Mouse (Mus musculus) lung, adult 2 months (tissue): ENCODE data around the gene Psmd5. TPM values are rescaled to one million over a fixed set of nuclear protein-coding genes. Genes with fewer than 3 reads are reported as not detected.

ENCODE experiments used
- DNase-seq: peaks from one replicate; pipeline ENCODE4 v3.0.0; 2022
- H3K4me1 ChIP-seq: fragments of 200-500 bp; 2 replicates; pipeline ENCODE4 v1.6.1; 2011; ENCODE audit warnings: low read length; ENCODE audit not compliant: control insufficient read depth, insufficient read depth
- H3K4me3 ChIP-seq: fragments of 200-500 bp; replicated peaks from 2 replicates; pipeline ENCODE3; 2011; ENCODE audit warnings: low read depth, mild to moderate bottlenecking, control low read depth, low read length; ENCODE audit errors: extremely low read depth
- CTCF ChIP-seq: fragments of 200-500 bp; IDR thresholded peaks from 2 replicates; pipeline ENCODE4 v1.5.1; 2011; ENCODE audit warnings: mild to moderate bottlenecking, low read length, control low read depth; ENCODE audit not compliant: insufficient read depth
- POLR2A ChIP-seq: fragments of 200-500 bp; IDR thresholded peaks from 2 replicates; pipeline ENCODE4 v1.6.1; 2011; ENCODE audit warnings: low read depth, mild to moderate bottlenecking, control low read depth, low read length, borderline replicate concordance; ENCODE audit errors: extremely low read depth
- WGBS: fragments of 180-500 bp; shearing (Covaris S2); methylation state at CpG from one replicate; pipeline ENCODE4 v1.1.7; 2018; 5-methylcytosine and 5-hydroxymethylcytosine counted together
- polyA plus RNA-seq: library from polyadenylated mRNA; depleted of rRNA; stranded (reverse); fragments of >200 nt; gene quantifications from 2 replicates; pipeline ENCODE4 v1.2.3, GENCODE M21; 2012

The Psmd5 gene
- polyA plus RNA-seq, 1 experiment = 11.7 TPM

DNA sequence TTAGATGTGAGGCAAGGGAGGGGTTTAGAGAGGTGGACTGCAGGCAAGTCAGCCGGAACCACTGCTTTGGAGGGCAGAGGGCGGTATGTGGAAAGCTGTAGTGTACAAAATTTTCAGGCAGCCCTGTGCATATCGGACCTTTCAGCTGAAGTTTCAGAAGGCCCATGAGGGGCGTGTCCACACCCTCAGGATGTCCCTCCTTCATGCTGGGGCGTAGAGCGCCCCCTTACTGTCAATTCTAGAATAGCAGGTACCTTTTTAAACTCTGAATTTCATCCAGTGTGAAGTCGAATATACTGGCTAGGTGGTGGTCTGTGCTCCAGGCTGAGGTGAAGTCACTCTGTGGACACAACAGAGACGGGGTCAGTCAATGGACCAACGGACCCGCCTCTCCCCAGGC, 23.1 kb upstream of the Psmd5 start:
- Histone ChIP-seq H3K4me3 (no peak overlapping the region), H3K4me1 (peaks cover 2% of the 10 kb centered on the region; the same call in 1 of the 2 replicates)
- 27% methylated on average over 10 of the region's 10 CpGs for WGBS
- DNase-seq = peak; percentile 44
- TF ChIP-seq POLR2A (no peak), CTCF (peak; percentile 74)

DNA sequence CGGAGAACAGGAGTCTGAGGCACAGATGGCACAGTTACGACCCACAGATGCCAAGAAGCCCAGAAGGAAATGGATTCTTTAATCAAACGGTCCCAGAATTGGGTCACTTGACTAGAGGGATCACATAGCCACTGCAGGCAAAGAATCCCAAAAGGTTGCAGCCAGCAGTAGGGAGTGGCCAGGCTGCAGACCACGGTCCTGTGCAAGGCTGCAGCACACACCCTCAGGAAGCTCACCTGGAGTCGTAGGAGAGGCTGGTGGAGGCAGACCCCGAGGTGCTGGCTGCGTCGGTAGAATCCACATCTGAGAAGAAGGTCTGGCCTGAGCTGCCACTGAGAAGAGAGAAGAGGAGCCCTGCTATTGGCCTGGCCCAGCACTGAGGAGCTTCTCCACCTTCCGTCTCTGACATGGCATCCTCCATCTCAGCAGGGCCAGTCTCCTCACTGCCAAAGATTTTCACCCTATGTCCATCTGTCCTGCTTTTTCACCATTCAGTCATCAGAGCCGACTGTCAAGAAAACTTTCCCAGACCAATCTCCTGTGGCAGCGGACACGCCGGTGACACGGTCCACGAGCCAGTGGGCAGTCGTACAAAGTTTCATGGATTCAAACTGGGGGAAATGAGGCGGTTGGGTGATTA, 22.2 kb upstream of the Psmd5 start:
- no peak for TF ChIP-seq CTCF
- TF ChIP-seq POLR2A = no peak
- no peak overlapping the region for H3K4me3 ChIP-seq
- 87% methylated on average over 17 of the region's 17 CpGs for WGBS
- DNase-seq = no peak
- H3K4me1 ChIP-seq = peaks cover 2% of the 10 kb centered on the region; the same call in 1 of the 2 replicates

DNA sequence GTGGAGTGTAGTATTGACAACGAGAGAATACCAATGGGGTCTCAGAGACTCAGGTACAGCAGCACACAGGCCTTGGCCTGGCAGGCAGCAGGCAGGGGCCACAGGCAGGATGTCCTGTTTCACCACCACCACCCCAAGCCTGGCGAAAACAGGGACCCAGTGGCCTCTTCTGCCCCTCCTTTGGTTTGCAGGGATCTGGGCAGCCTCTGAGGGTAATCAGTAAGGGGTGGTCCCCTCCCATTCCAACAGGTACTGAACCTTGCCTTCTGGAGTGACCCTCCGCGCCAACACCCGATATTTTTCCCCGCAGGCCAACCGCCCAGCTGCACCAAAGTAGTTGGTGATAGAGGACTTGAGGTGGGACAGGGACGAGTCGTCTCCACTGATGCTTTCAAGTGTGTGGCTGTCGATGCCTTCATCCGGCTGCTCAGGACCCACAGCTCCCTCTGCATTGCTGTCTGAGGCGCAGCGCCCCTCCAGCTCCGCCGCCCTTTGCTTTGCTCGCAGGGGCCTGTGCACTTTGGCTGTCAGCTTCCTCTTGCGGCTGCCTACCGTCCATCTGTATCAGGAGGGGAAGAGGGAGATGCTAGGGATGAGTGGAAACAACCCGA, 20.8 kb upstream of the Psmd5 start:
- 82% methylated on average over 19 of the region's 19 CpGs for WGBS
- TF ChIP-seq CTCF (no peak), POLR2A (no peak)
- Histone ChIP-seq H3K4me1 (peaks cover 2% of the 10 kb centered on the region; the same call in 1 of the 2 replicates), H3K4me3 (no peak overlapping the region)
- no peak for DNase-seq

DNA sequence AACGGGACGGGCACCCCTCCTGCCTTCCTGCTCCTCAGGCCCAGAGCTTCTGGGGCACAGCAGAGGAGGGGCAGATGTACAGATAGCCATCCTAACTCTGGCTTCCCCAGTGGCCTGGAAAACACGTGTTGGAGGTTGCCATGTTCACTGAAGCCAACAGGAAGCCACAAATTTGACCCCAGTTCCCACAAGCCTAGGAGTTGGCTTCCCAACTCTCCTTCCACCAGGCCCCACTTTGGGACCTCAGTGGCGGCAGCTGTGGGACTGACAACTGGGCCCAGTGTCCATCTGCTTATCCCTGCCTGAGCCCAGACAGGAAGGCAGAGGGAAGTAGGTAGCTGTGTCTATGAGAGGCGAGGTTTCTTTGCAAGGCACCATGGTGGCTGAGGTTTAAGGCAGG, 19.2 kb upstream of the Psmd5 start:
- TF ChIP-seq CTCF = no peak
- no peak for TF ChIP-seq POLR2A
- 69% methylated on average over 5 of the region's 5 CpGs for WGBS
- peaks cover 2% of the 10 kb centered on the region; the same call in 1 of the 2 replicates for H3K4me1 ChIP-seq
- no peak overlapping the region for H3K4me3 ChIP-seq
- DNase-seq = no peak

DNA sequence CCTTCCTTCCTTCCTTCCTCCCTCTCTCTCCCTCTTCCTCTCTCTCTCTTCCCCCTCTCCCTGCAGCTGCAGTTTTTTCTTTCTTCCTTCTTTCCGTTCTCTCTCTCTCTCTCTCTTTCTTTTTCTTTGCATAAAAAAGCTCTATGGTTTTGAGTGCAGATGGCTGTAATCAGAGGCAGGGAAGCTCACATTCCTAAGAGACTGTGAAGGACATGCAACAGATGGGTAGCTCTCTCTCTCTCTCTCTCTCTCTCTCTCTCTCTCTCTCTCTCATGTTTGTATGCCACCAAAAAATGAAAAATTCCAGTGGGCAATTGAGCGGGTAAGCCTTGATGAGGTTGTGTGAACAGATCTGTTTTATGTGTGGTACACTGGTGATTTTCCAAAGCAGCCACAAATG, 9.4 kb upstream of the Psmd5 start:
- no peak overlapping the region for H3K4me3 ChIP-seq
- TF ChIP-seq POLR2A (no peak), CTCF (no peak)
- WGBS = 55% methylated on average over 2 of the region's 2 CpGs

DNA sequence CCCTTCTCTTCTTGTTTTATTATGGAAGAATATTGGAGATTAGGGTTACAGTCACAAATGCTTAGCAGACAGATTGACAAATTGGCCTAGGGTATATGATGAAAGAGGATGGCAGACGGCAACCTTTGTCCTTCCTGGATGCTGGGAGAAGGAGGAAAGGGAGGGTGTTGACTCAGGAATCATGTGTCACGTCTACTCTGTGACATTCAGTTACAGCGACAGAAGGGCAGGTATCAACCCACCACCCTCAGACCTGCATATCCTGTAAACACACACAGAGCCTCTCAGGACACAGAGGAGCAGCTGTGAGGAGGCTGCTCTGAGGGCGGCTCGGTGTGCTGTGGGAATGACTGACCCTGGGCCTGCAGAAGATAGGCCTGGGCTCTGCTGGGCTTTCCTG, 8.4 kb upstream of the Psmd5 start:
- no peak for TF ChIP-seq POLR2A
- TF ChIP-seq CTCF = no peak
- DNase-seq = no peak
- no peak overlapping the region for H3K4me3 ChIP-seq
- 33% methylated on average over 5 of the region's 5 CpGs for WGBS
- no peaks in the 10 kb centered on the region for H3K4me1 ChIP-seq

More for the DNA sequence above, 9.4 kb upstream of the Psmd5 start:
- DNase-seq = no peak
- no peaks in the 10 kb centered on the region for H3K4me1 ChIP-seq

DNA sequence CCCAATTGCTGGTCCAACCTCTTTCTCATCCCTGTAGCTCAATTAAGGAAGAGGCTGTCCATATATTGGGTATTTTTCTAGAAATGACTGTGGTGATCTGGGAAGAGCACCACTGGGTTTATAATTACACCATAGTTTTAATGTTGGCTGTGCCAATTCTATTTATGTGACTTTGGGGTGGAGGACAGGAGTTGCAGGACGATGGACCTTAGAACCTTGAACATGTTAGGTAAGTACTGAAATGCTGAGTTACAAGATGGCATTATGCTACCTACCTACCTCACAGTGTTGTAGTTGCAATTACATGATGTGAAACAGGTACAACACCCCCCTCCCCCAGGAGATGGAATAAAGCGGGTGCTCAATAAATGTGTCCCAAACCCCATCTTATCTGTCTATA, 8.0 kb upstream of the Psmd5 start:
- WGBS = 85% methylated on average over 2 of the region's 2 CpGs
- no peaks in the 10 kb centered on the region for H3K4me1 ChIP-seq
- no peak overlapping the region for H3K4me3 ChIP-seq
- TF ChIP-seq POLR2A = no peak
- TF ChIP-seq CTCF = no peak
- DNase-seq = no peak

DNA sequence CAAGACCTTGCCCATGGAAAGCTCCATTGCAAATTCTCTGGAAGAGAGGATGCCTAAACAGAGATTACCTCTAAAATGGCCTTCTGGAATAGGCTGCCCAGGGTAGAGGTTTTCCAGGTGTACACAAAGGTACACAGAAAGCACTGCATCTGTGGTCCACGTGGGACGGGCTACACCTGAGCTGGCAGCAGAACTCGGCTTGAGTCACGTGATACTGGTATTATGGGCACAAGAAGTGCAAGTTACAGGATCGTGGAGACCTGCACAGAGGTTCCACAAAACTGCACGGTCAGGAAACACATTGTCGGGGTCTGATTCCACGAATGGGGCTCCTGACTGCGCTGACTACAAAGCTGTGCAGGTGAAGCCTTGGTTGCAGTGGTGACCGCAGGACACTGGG, 5.3 kb upstream of the Psmd5 start:
- no peak for DNase-seq
- H3K4me1 ChIP-seq = no peaks in the 10 kb centered on the region
- 87% methylated on average over 10 of the region's 10 CpGs for WGBS
- TF ChIP-seq POLR2A = no peak
- no peak for TF ChIP-seq CTCF
- H3K4me3 ChIP-seq = no peak overlapping the region

DNA sequence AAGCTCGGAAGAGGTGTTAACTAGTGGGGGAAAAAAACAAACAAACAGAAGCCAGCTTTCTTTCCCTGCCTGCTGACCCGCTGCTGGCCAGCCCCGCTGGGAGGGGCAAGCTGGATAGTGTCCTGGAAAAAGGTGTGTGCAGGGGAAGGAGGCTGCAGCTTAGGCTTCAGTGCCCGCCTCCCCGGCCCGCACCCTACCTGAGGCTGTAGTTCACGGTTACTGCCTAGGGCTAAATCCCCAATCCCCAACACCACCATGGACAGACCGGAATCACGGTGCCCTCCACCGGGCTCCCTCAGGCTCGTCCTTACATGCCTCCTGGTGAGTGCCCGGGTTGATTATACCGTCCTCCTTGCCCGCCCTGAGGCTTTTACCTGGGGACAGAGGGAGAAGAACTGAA, 497 bp downstream of the Psmd5 start, which contains the start of gene Cutal:
Gene Cutal (plus strand): TSS at position 126 of the 400 bp plus-strand sequence.
- peaks cover 5% of the 10 kb centered on the region for H3K4me1 ChIP-seq
- 8% methylated on average over 14 of the region's 14 CpGs for WGBS
- TF ChIP-seq CTCF (no peak), POLR2A (peak; percentile 55; the same call in 1 of the 2 replicates)
- DNase-seq = peak; percentile 62
- H3K4me3 ChIP-seq = peak within 1 kb of the TSS; percentile 62
